Mouse (Mus musculus) neutrophil, adult 59 days (primary cell): ENCODE measurements around the gene Pgrmc2. TPM values are rescaled to one million over a fixed set of nuclear protein-coding genes. Genes with fewer than 3 reads are reported as not detected.

Experiments used
- total RNA-seq, 2 experiments: library from RNA; stranded (reverse); gene quantifications; 1 replicate in 1 of 2; 2 replicates in 1 of 2; pipeline ENCODE4 v1.2.4; 2023

Gene Pgrmc2
- total RNA-seq: 10 to 100 TPM; 12.9 to 15.1 TPM

DNA sequence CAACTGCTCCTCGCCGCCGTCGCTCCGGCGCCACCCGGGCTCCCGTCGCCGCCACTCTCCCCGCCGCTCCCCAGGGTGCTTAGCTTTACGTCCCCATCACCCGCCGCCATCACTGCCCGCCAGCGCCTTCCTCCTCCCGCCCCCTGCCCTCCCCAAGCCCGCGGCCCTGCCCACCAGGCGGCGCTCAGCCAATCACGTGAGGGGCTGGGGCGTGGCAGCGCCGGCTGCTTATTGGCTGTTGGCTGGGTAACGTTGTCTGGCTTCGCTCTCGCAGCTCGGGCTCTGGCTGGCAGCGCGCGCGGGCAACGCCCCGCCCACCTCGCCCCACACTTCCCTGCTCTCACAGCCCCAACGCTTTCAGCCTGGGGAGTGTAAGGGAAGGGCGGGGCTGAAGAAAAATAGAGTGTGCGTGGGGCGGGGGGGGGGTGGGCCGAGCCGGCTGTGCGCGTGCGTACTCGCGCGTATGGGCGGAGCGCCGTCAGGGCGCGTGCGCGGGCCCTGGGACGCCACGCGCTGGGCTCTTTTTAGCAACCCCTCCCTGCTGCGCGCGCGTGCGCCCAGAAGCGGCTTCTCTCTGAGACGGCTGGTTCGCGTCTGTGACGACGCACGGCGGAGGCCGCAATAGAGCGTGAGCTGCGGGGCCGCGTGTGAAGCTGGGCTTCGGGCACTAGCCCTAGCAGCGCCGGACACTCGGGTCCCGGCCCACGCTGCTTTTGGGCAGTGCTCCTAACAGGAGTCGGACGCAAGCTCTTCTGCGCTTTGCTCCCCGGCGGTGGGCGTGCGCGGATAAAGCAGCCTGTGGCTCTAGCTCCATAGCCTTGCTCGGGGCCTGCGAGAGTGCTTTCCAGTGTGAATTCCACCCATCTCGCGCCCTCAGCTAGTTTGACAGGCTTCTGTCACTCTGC lies at the start of gene Pgrmc2:
Pgrmc2 (minus strand) TSS at position 162 of the 905 bp plus-strand sequence.

Other genes starting within 250 kb of the Pgrmc2 start
- gene Mfsd8, start 236.2 kb downstream of the Pgrmc2 start, total RNA-seq: 10 to 100 TPM in 1 of 2 experiments, 1 to 10 TPM in 1; 8.9 to 11.0 TPM
- gene Abhd18, start 236.1 kb downstream of the Pgrmc2 start, total RNA-seq: 1 to 10 TPM; 5.1 to 5.4 TPM
- not detected for gene 1700034I23Rik, start 180.5 kb downstream of the Pgrmc2 start, total RNA-seq
- 10 to 100 TPM; 18.9 to 24.3 TPM for gene Larp1b, start 133.2 kb downstream of the Pgrmc2 start, total RNA-seq